Mouse (Mus musculus) skeletal muscle tissue, adult 2 months (tissue): ENCODE measurements around the gene Gm21518.
"Not testable (repeated sequence)": the region's sequence is repeated elsewhere in the genome, so short reads cannot be mapped to it uniquely, and the experiment has no call there.

Source experiments
- DNase-seq: peaks from one replicate; pipeline ENCODE4 v3.0.0-alpha.2; 2012; ENCODE audit warnings: low read depth, low spot score

Gene Gm21518

GRCm38 (mm10) chrY:62190566-62190965 lies at the start of gene Gm21518:
TSS of gene Gm21518 (plus strand) at chrY:62190866.
- not testable (repeated sequence) for DNase-seq
